Mouse (Mus musculus): ENCODE measurements around the gene Hdac9. TPM values are rescaled to one million over a fixed set of nuclear protein-coding genes. Genes with fewer than 3 reads are reported as not detected.

Hdac9 gene
- total and polyA plus RNA-seq, 3 experiments: 0.55 to 1.4 TPM; not detected in 1

DNA sequence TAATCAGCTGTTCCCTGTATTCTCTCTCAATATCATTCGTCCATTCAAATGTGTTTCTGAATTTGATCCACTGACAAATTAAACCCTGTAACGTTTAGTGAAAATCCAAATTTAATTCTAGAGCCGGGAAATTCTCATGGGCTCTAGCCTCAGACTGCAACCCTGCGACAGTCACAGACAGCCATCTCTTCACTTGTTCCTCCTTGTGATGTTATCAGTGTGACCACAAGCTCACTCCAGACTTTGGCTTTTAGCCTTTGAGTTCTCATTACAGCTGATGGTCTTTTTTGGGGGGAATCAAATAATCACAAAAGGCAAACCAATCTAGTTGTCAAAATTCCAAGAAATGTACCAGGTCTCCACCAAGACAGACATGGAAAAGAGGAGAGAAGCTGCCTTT is 578.0 kb downstream of the Hdac9 start:
- DNase-seq (ENCODE audit: low spot score) (no peak), ATAC-seq (ENCODE audit: extremely low read depth, insufficient number of reproducible peaks, low FRiP score, poor library complexity, severe bottlenecking) (no peak)
- H3K36me3 ChIP-seq (replicated peaks): no peaks in the 10 kb centered on the region
- no peaks in the 10 kb centered on the region for H3K4me1 ChIP-seq (ENCODE audit: insufficient read depth, low read depth, low read length)
- TF ChIP-seq TAL1 (conservative IDR thresholded peaks at IDR 0.05; ENCODE audit: low read depth, low read length) (no peak), GATA1 (IDR thresholded peaks at IDR 0.05; ENCODE audit: borderline replicate concordance, low read length) (no peak), GATA2 (IDR thresholded peaks at IDR 0.05; ENCODE audit: borderline replicate concordance, low read depth, low read length) (no peak), POLR2AphosphoS5 (IDR thresholded peaks at IDR 0.05; ENCODE audit: insufficient replicate concordance, low read depth, low read length) (no peak), CTCF (IDR thresholded peaks at IDR 0.05; ENCODE audit: low read depth, low read length) (no peak)
- H3K9me3 ChIP-seq (replicated peaks): peaks cover 12% of the 10 kb centered on the region
- H3K27me3 ChIP-seq (ENCODE audit: insufficient read depth, low read length): no peaks in the 10 kb centered on the region
- H3K4me3 ChIP-seq (ENCODE audit: low read depth, low read length): no peak overlapping the region

DNA sequence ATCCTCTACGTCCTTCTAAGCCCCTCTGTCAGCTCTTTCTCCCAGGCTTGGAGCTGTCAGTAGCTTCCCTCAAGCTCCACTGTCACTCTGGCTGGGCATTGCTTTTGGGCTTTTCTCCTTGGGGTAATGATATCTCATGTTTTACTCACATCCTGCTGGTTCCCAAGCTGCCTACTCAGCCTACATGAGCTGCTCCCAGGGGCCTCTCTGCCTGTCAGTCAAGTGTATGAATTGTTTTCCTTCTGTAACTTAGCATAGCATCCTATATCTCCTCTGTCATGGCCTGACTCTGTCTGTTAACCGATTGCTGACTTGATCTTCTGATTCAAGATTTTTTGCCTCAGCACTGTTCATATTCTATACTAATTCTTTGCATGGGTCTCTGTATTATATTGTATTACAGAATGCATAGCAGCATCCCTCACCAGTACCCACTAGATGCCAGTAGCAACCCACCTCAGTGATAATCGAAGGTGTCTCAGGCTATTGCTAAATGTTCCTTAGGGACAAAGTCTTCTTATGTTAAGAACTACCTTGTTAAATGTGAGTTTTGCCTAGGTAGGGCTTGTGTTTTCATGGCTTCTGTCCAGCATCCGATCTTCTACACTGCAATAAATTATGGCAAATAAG is 582.3 kb downstream of the Hdac9 start:
- H3K4me1 ChIP-seq (ENCODE audit: insufficient read depth, low read depth, low read length): no peaks in the 10 kb centered on the region
- no peak for TF ChIP-seq GATA1 (IDR thresholded peaks at IDR 0.05; ENCODE audit: borderline replicate concordance, low read length)
- TF ChIP-seq CTCF (IDR thresholded peaks at IDR 0.05; ENCODE audit: low read depth, low read length): no peak
- TF ChIP-seq GATA2 (IDR thresholded peaks at IDR 0.05; ENCODE audit: borderline replicate concordance, low read depth, low read length): no peak
- H3K9me3 ChIP-seq (replicated peaks): peaks cover 15% of the 10 kb centered on the region
- no peaks in the 10 kb centered on the region for H3K36me3 ChIP-seq (replicated peaks)
- no peaks in the 10 kb centered on the region for H3K27me3 ChIP-seq (ENCODE audit: insufficient read depth, low read length)
- no peak overlapping the region for H3K4me3 ChIP-seq (ENCODE audit: low read depth, low read length)
- ATAC-seq (ENCODE audit: extremely low read depth, insufficient number of reproducible peaks, low FRiP score, poor library complexity, severe bottlenecking) (no peak), DNase-seq (ENCODE audit: low spot score) (no peak)

- no peak for DNase-seq (ENCODE audit: low spot score)
Observed at GRCm38 (mm10) chr12:34332884-34333283, 584.0 kb downstream of the Hdac9 start.

DNA sequence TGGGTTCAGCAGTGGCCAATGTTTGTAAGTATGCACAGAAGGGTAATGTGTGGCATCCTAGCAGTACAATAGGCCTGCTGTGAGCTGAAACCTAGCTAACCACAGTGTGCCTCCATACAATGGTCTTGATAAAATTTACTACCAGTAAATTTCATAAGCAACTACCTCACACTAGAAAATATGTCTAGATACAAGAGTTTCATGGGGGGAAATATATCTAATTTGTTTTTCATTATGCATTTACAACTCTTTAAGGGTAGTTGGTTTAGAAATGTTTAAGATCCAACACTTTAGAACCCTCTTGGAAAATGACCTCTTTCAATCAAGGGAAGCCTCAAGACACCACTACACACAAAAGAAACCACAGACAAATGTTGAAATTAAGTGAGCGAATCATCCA is 589.8 kb downstream of the Hdac9 start:
- ATAC-seq (ENCODE audit: extremely low read depth, insufficient number of reproducible peaks, low FRiP score, poor library complexity, severe bottlenecking) (no peak), DNase-seq (ENCODE audit: low spot score) (no peak)
- Histone ChIP-seq H3K36me3 (replicated peaks) (no peaks in the 10 kb centered on the region), H3K9me3 (replicated peaks) (peaks cover 14% of the 10 kb centered on the region), H3K27me3 (ENCODE audit: insufficient read depth, low read length) (no peaks in the 10 kb centered on the region), H3K4me1 (ENCODE audit: insufficient read depth, low read depth, low read length) (no peaks in the 10 kb centered on the region), H3K4me3 (ENCODE audit: low read depth, low read length) (no peak overlapping the region)
- TF ChIP-seq CTCF (IDR thresholded peaks at IDR 0.05; ENCODE audit: low read depth, low read length) (no peak), GATA1 (IDR thresholded peaks at IDR 0.05; ENCODE audit: borderline replicate concordance, low read length) (no peak), POLR2AphosphoS5 (IDR thresholded peaks at IDR 0.05; ENCODE audit: insufficient replicate concordance, low read depth, low read length) (no peak), TAL1 (conservative IDR thresholded peaks at IDR 0.05; ENCODE audit: low read depth, low read length) (no peak), GATA2 (IDR thresholded peaks at IDR 0.05; ENCODE audit: borderline replicate concordance, low read depth, low read length) (no peak)

More at GRCm38 (mm10) chr12:34332884-34333283, 584.0 kb downstream of the Hdac9 start:
- no peak for ATAC-seq (ENCODE audit: extremely low read depth, insufficient number of reproducible peaks, low FRiP score, poor library complexity, severe bottlenecking)
- no peaks in the 10 kb centered on the region for H3K36me3 ChIP-seq (replicated peaks)
- H3K4me3 ChIP-seq (ENCODE audit: low read depth, low read length): no peak overlapping the region
- no peaks in the 10 kb centered on the region for H3K4me1 ChIP-seq (ENCODE audit: insufficient read depth, low read depth, low read length)
- no peaks in the 10 kb centered on the region for H3K27me3 ChIP-seq (ENCODE audit: insufficient read depth, low read length)
- no peak for TF ChIP-seq CTCF (IDR thresholded peaks at IDR 0.05; ENCODE audit: low read depth, low read length)
- TF ChIP-seq POLR2AphosphoS5 (IDR thresholded peaks at IDR 0.05; ENCODE audit: insufficient replicate concordance, low read depth, low read length): no peak
- no peak for TF ChIP-seq TAL1 (conservative IDR thresholded peaks at IDR 0.05; ENCODE audit: low read depth, low read length)
- TF ChIP-seq GATA1 (IDR thresholded peaks at IDR 0.05; ENCODE audit: borderline replicate concordance, low read length): no peak
- no peak for TF ChIP-seq GATA2 (IDR thresholded peaks at IDR 0.05; ENCODE audit: borderline replicate concordance, low read depth, low read length)
- H3K9me3 ChIP-seq (replicated peaks): peaks cover 15% of the 10 kb centered on the region

DNA sequence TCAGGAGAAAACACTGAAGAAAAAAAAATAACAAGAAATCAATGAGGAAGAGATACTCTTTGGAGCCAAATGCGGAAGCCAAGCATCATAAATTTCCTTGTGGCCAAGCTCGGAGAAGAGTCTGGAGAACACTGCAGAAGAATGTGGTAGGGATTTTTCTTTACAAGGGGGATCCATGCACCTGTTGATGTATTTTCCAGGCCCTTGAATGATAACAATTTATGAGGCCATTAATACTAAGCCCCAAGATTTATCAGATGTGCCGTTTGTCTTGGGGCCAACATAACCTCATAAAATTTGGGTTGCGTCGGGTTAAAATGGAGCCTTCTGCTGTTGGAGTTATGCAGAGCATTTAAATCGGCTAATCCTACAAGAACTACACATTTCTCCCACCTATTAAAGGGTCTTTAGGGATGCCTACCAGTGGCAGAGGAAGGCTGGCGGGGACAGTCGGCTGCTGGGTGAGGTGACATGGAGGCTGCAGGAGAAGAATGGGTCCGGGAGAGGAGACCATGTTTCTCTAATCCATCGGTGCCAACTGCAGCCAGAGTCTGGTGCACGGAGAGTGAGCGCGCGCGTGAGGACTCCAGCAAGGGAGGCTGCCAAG is 604.7 kb downstream of the Hdac9 start:
- TF ChIP-seq TAL1 (conservative IDR thresholded peaks at IDR 0.05; ENCODE audit: low read depth, low read length) (no peak), GATA1 (IDR thresholded peaks at IDR 0.05; ENCODE audit: borderline replicate concordance, low read length) (no peak), GATA2 (IDR thresholded peaks at IDR 0.05; ENCODE audit: borderline replicate concordance, low read depth, low read length) (no peak), POLR2AphosphoS5 (IDR thresholded peaks at IDR 0.05; ENCODE audit: insufficient replicate concordance, low read depth, low read length) (no peak)
- ATAC-seq (ENCODE audit: extremely low read depth, insufficient number of reproducible peaks, low FRiP score, poor library complexity, severe bottlenecking): no peak
- H3K9me3 ChIP-seq (replicated peaks): peaks cover 3% of the 10 kb centered on the region
- H3K4me1 ChIP-seq (ENCODE audit: insufficient read depth, low read depth, low read length): no peaks in the 10 kb centered on the region
- no peak overlapping the region for H3K4me3 ChIP-seq (ENCODE audit: low read depth, low read length)
- H3K27me3 ChIP-seq (ENCODE audit: insufficient read depth, low read length): no peaks in the 10 kb centered on the region
- no peak for DNase-seq (ENCODE audit: low spot score)
- no peaks in the 10 kb centered on the region for H3K36me3 ChIP-seq (replicated peaks)

- no peak for ATAC-seq (ENCODE audit: extremely low read depth, insufficient number of reproducible peaks, low FRiP score, poor library complexity, severe bottlenecking)
- no peak for TF ChIP-seq CTCF (IDR thresholded peaks at IDR 0.05; ENCODE audit: low read depth, low read length)
- TF ChIP-seq POLR2AphosphoS5 (IDR thresholded peaks at IDR 0.05; ENCODE audit: insufficient replicate concordance, low read depth, low read length): no peak
- TF ChIP-seq GATA2 (IDR thresholded peaks at IDR 0.05; ENCODE audit: borderline replicate concordance, low read depth, low read length): no peak
- no peaks in the 10 kb centered on the region for H3K27me3 ChIP-seq (ENCODE audit: insufficient read depth, low read length)
Observed at GRCm38 (mm10) chr12:34305453-34305852, 611.4 kb downstream of the Hdac9 start.

More at GRCm38 (mm10) chr12:34305453-34305852, 611.4 kb downstream of the Hdac9 start:
- DNase-seq (ENCODE audit: low spot score): no peak
- no peaks in the 10 kb centered on the region for H3K36me3 ChIP-seq (replicated peaks)
- peaks cover 11% of the 10 kb centered on the region for H3K9me3 ChIP-seq (replicated peaks)
- no peak overlapping the region for H3K4me3 ChIP-seq (ENCODE audit: low read depth, low read length)
- no peaks in the 10 kb centered on the region for H3K4me1 ChIP-seq (ENCODE audit: insufficient read depth, low read depth, low read length)
